Mouse (Mus musculus) ovary, postnatal 14 days (tissue): ENCODE measurements around the gene Cstl1.
"Not testable (repeated sequence)": the region's sequence is repeated elsewhere in the genome, so short reads cannot be mapped to it uniquely, and the experiment has no call there.

Experiments used
- DNase-seq: peaks from one replicate; pipeline ENCODE4 v3.0.0; 2022; ENCODE audit warnings: low spot score

The Cstl1 gene

GRCm38 (mm10) chr2:148750058-148750457 is at the start of gene Cstl1:
Gene Cstl1, plus strand, starts transcription at chr2:148750358.
- no peak for DNase-seq

DNA sequence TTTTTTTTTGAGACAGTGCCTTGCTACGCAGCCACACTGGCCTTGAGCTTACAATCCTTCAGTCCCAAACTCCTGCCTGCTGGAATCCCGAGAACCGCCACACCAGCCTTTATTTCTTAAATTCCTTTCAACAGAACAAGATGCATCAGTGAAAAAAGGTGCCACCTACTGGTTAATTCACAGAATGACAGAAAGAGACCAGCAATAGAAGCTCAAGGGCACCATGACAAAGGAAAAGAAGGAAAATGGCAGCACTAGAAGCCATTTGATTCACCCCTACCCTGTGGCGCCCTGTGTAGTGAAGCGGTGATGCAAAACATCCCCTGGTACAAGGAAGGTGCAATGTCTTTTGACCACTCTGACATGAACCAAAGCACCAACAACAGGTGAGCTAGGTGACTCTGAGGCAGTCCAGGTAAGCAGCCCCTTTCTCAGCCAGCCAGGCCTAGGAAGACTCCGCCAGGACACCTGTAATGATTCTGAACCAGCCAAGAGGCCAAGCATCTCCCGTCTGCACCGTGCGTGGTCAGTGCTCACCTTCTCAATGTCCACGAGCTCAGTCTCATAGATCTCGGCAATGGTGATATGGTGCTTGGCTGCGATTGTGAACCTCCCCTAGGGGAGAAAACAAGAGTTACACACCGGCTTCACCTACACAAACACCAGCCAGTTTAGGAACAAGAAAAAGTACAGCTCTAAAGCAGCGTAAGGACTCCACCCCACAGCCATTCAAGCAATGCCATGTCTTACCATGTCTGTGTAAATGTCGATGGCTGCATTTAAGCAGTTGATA is 43.6 kb upstream of the Cstl1 start:
- no peak for DNase-seq

DNA sequence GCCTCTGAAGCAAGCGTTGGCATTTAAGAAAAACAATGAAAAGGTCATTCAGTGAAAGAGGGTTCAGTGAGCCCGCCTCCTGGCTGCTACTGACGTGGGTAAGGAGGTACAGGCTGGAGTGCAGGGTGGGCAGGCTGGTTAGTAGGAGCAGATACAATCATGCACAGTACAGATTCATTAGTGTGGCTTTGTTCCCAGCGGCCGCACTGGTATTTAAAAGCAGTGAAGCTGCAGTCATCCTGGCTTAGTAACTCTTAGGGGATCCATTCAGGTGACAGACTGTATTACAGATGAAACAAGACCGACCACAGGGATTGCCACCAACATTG is 43.0 kb upstream of the Cstl1 start:
- DNase-seq, result no peak

DNA sequence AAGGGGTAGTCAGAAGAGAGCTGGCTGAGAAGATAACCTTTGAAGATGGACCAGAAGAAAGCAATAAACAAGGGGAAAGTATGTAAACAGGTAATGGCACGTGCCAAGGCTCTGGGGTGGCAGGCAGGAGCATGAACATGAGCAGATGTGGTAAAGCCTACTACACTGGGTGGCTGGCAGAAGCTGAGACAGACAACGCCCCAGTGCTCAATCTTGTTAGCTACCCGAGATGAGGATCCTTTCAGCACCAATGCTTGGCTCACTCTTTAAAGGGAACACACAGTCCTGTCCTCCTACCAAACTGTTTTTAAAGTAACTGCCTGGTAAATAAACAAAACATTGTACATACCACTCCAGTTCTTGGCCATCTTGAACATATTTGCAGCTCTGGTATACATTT is 37.8 kb upstream of the Cstl1 start:
- no peak for DNase-seq

- DNase-seq, result no peak
Measured at GRCm38 (mm10) chr2:148717072-148717471, 33.1 kb upstream of the Cstl1 start.

DNA sequence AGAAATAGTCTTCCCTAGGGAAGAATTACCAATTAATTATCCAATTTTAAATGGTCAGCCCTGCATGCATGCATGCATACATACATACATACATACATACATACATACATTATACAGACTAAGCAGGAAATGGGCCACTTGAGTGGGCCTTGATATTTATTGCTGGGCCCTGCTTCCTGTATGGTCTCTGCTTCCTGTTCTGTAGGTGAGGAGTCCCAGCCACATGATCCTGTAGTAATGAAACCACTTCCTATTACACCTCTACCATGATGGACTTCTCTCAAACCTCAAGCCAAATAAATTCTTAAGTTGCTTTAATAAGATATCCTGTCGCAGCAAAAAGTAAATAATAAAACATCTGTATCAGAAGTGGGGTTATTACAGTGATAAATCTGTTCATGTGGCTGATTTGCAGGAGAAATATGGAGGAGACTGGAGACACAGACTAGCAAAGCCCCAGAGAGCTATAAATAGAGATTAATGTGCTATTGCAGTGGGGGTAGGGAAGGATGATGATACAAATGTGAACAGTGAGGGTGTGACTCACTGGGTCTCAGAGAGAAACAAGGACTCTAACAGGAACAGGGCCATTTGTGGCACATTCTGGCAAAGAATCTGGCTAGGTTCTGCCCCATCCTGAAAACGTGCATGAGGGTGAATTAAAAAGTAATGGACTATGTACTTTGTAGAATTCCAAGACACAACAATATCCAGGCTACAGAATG is 30.7 kb upstream of the Cstl1 start:
- DNase-seq, result no peak

- DNase-seq, result no peak
Measured at GRCm38 (mm10) chr2:148731614-148732326, 18.4 kb upstream of the Cstl1 start.

GRCm38 (mm10) chr2:148732327-148733000 is 17.7 kb upstream of the Cstl1 start, which contains the start of gene Napb:
Gene Napb, minus strand, starts transcription at chr2:148732467.
- peak; percentile 82 for DNase-seq

DNA sequence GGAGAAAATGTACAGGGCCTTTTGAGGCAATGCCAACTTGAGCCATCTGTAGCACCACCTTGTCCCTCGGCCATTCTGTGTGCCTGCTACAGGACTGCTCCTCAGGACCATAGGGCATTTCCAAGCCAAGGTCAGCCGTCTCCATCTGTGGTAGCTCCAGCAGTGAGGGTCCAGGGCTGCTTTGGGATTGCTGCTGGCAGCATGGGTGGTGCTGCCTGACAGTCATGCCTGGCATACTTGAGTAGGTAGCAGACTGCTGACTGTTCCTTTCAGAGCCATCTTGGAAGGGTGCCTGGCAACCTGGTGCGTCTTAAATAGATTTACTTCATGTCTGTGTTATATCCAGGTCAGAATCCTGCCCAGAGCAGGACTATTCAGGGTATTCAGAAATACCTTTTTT is 7.2 kb upstream of the Cstl1 start:
- no peak for DNase-seq

- DNase-seq, result no peak
Measured at GRCm38 (mm10) chr2:148743846-148744407, 6.2 kb upstream of the Cstl1 start.

GRCm38 (mm10) chr2:148751893-148752813 is 2.0 kb downstream of the Cstl1 start:
- peak; percentile 52 for DNase-seq

- no peak for DNase-seq
Measured at GRCm38 (mm10) chr2:148754310-148754846, 4.2 kb downstream of the Cstl1 start.

DNA sequence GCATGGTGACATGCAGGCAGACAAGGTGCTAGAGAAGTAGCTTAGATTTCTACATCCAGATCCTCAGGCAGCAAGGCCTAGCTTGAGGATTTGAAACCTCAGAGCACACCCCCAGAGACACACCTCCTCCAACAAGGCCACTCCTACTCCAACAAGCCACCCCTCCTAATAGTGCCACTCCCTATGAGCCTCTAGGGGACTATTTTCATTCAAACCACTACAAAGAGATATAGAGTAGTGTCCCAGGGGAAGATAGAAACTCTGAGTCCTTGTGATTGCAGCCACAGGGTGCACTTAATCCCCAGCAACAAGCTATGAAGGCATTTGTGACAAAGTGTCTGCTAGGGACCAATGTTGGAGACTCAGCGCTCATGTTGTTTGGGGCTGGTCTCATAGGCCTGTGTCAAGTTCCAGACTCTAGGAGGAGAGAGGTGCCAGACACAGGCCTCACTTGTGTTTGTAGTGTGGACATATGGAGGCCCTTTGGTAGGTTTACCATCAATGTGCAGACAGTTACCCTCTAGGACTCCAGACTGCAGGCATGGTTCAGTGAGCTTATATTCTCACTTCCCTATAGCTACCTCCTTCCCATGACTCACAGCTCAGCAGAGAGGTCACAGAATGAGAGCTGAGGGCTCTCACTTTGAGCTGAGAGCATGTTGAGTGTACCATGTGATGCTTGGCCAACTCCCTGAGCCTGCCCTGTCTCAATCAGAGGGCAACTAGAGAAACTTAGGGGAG is 13.7 kb downstream of the Cstl1 start:
- DNase-seq, result no peak

DNA sequence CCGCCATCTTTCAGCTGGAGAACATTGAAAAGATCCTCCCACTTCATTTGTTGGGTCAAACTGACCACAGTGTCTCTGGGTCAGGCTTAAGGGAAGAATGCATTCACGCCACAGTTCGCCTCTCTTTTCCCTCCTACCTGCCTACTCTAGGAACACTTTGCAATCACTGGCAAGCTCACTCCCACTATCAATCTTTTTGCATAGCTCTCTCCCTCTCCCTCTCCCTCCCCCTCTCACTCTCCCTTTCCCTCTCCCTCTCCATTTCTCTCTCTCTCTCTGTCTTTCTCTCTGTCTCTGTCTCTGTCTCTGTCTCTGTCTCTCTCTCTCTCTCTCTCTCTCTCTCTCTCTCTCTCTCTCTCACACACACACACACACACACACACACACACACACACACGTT is 21.2 kb downstream of the Cstl1 start, which contains the start of gene Cst11:
TSS of gene Cst11 (minus strand) at position 101 of the 400 bp plus-strand sequence.
- DNase-seq, result not testable (repeated sequence)

DNA sequence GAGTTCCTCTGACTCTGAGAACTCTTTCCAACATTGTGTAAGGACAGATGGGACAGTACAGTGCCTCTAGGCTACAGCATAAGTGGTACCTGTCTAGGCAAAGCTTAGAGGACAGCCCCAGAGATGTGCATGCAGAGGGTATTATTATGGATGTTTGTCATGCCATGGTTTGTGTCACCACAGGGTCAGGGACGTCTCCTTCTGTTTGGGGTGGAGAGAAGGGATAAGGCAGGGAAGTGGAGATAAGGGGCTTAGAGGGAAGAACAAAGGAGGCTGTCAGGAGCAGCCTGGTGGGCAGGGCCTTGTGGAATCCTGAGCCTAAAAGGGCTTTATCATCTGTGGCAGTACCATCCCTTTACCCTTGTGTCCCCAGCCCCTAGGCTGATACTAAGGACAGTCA is 31.6 kb downstream of the Cstl1 start, which contains the start of gene 8030411F24Rik:
TSS of gene 8030411F24Rik (plus strand) at position 301 of the 400 bp plus-strand sequence.
- no peak for DNase-seq

DNA sequence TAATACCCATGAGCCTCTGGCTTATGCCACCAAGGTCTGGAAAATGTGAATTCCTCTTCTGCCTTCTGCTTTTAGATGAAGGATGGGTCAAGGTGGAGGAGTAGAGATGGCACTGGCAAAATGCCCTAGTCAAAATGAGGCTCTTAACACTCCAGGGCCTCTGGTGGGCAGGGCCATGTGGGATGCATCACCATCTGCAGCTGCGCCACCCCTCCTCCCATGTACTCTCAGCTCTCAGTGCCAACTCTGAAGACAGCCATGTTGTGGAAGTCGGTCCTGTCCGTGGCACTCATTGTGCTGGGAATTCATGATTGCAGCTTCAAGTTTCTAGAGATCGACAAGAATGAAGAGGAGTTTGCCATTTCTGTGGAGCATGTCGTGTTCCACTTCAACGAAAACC is 39.0 kb downstream of the Cstl1 start, which contains the start of gene Cst12:
TSS of gene Cst12 (plus strand) at position 220 of the 400 bp plus-strand sequence.
- no peak for DNase-seq

- no peak for DNase-seq
Measured at GRCm38 (mm10) chr2:148798485-148798884, 48.3 kb downstream of the Cstl1 start, which contains the start of gene Cst8. Gene Cst8, plus strand, starts transcription at chr2:148798785.

DNA sequence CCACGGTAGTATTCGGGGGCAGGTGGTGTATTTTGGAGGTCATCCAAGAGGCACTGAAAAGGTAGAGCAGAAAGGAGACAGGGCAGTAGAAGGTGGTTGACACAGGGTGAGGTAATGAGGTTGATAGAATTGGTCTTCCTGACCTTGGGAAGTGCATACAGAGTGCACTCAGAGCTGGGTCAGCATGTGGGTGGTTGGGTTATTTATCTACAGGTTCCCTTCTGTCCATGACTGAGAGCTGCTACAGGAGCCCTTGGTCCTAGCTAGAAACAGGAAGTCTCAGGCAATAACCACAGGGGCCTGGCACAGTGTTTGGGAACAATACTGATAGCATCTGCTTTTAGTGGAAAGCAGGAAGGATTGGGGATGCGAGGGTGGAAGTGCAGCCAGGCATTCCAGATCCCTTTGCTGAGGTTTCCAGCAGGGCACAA is 51.3 kb downstream of the Cstl1 start:
- no peak for DNase-seq
